Mouse (Mus musculus): Measurements from ENCODE around the gene Atrnl1. TPM values are rescaled to one million over a fixed set of nuclear protein-coding genes. Genes with fewer than 3 reads are reported as not detected.
"Not testable (repeated sequence)": the region's sequence is repeated elsewhere in the genome, so short reads cannot be mapped to it uniquely, and the experiment has no call there.

The Atrnl1 gene
- polyA plus RNA-seq, 1 experiment from 2014 or later = 7.8 TPM

DNA sequence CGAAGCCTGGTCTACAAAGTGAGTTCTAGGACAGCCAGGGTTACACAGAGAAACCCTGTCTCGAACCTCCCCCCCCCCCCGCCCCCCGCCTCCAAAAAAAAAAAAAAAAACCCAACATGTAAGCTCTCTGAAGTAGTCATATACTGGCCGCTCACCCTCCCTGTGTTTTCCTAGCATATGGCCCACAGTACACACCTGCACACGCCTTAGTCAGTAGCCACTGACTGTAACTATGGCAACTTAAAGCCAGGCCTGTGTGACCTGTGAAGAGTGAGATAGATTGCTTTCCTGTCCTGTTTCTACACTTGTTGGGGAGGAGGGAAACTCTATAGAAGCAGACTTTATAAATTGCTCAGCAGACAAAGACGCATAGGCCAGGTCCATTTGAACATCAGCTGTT is 239.1 kb downstream of the Atrnl1 start:
- no peak overlapping the region for H3K9ac ChIP-seq (replicated peaks; ENCODE audit: low read length)
- H3K4me2 ChIP-seq (ENCODE audit: low read depth, low read length) = no peak overlapping the region
- H3K9me3 ChIP-seq (replicated peaks; ENCODE audit: control insufficient read depth, low read length) = no peaks in the 10 kb centered on the region
- no peak overlapping the region for H3K4me3 ChIP-seq (ENCODE audit: low read depth, low read length)
- H3K36me3 ChIP-seq (replicated peaks; ENCODE audit: control insufficient read depth, insufficient read depth, low read depth, low read length) = no peaks in the 10 kb centered on the region
- no peaks in the 10 kb centered on the region for H3K4me1 ChIP-seq (ENCODE audit: control insufficient read depth, insufficient read depth, low read length)
- ATAC-seq (replicated peaks; ENCODE audit: insufficient number of reproducible peaks, low FRiP score, low TSS enrichment, low read depth) (no peak), DNase-seq (ENCODE audit: low spot score) (no peak)
- H3K27me3 ChIP-seq (ENCODE audit: control insufficient read depth, insufficient read depth, low read length) = no peaks in the 10 kb centered on the region
- H3K27ac ChIP-seq (replicated peaks; ENCODE audit: low read depth, low read length) = no peak overlapping the region
- WGBS = 85% methylated on average over 5 of the region's 7 CpGs

DNA sequence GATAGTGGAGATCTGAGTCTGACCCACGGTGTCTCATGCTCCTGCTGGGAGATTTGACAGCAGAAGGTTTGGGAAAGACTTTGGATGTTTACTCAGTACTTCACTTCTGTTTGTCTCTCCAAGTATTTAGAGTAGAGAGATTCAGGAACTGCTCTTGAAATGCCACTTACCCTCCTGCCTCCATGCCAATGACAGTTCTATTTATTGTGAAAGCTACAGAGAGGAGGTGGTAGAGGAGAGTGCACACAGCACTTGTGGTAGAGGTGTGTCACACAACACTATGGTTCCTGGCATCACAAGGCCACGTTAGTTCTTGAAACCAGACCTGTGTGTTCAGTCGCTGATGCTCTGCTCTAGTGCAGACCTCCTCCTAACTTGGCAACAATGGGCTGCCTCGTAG is 257.5 kb downstream of the Atrnl1 start:
- Histone ChIP-seq H3K27me3 (ENCODE audit: control insufficient read depth, insufficient read depth, low read length) (no peaks in the 10 kb centered on the region), H3K36me3 (replicated peaks; ENCODE audit: control insufficient read depth, insufficient read depth, low read depth, low read length) (no peaks in the 10 kb centered on the region), H3K27ac (replicated peaks; ENCODE audit: low read depth, low read length) (no peak overlapping the region), H3K4me2 (ENCODE audit: low read depth, low read length) (no peak overlapping the region), H3K9me3 (replicated peaks; ENCODE audit: control insufficient read depth, low read length) (no peaks in the 10 kb centered on the region), H3K9ac (replicated peaks; ENCODE audit: low read length) (no peak overlapping the region), H3K4me1 (ENCODE audit: control insufficient read depth, insufficient read depth, low read length) (0 out of 2 replicates have a peak, but pooled peaks cover 2% of the 10 kb centered on the region), H3K4me3 (ENCODE audit: low read depth, low read length) (no peak overlapping the region)
- no peak for DNase-seq (ENCODE audit: low spot score)
- 88% methylated on average over 4 of the region's 4 CpGs for WGBS
- ATAC-seq (replicated peaks; ENCODE audit: insufficient number of reproducible peaks, low FRiP score, low TSS enrichment, low read depth) = no peak

DNA sequence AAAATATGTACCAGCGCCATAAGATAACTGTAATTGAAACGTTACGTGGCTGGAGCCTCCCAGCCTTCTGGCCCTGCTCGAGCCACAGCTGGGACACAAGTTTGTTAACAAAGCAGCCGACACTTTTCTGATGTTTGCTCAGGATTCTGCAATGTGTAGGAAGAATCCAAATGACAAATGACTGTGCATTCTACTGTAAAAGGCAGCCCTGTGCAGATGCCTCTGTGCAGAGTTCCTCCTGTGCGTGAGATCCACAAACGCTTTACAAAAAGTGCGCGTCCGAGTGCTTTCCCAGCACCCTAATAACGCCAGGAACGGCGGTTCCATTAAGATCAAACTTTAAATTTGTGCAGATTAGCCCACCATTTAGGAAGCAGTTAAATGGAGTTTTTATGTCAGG is 260.0 kb downstream of the Atrnl1 start:
- no peaks in the 10 kb centered on the region for H3K27me3 ChIP-seq (ENCODE audit: control insufficient read depth, insufficient read depth, low read length)
- no peak overlapping the region for H3K9ac ChIP-seq (replicated peaks; ENCODE audit: low read length)
- 60% methylated on average over 13 of the region's 13 CpGs for WGBS
- H3K36me3 ChIP-seq (replicated peaks; ENCODE audit: control insufficient read depth, insufficient read depth, low read depth, low read length) = no peaks in the 10 kb centered on the region
- no peak overlapping the region for H3K4me2 ChIP-seq (ENCODE audit: low read depth, low read length)
- no peak overlapping the region for H3K27ac ChIP-seq (replicated peaks; ENCODE audit: low read depth, low read length)
- H3K4me3 ChIP-seq (ENCODE audit: low read depth, low read length) = no peak overlapping the region
- ATAC-seq (replicated peaks; ENCODE audit: insufficient number of reproducible peaks, low FRiP score, low TSS enrichment, low read depth) = no peak
- peak; percentile 33 for DNase-seq (ENCODE audit: low spot score)
- no peaks in the 10 kb centered on the region for H3K9me3 ChIP-seq (replicated peaks; ENCODE audit: control insufficient read depth, low read length)
- 0 out of 2 replicates have a peak, but pooled peaks cover 2% of the 10 kb centered on the region for H3K4me1 ChIP-seq (ENCODE audit: control insufficient read depth, insufficient read depth, low read length)

DNA sequence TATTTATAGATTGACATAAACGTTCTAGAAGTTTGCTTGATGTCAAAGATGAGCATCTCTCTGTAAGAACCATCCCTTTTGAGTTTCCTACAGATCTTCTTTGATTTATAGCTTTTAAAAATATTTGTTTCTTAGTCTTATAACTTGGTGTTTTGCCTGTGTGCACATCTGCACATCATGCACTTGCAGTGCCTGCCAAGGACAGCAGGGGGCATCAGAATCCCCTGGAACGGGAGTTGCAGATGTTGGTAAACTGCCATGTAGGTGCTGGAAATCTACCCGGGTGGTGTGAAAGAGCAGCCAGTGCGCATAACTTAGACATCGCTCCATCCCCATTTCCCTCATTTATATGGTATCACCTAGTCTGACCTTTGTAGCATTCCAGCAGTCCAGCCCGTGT is 265.2 kb downstream of the Atrnl1 start:
- DNase-seq (ENCODE audit: low spot score) = no peak
- Histone ChIP-seq H3K9me3 (replicated peaks; ENCODE audit: control insufficient read depth, low read length) (no peaks in the 10 kb centered on the region), H3K36me3 (replicated peaks; ENCODE audit: control insufficient read depth, insufficient read depth, low read depth, low read length) (no peaks in the 10 kb centered on the region), H3K4me1 (ENCODE audit: control insufficient read depth, insufficient read depth, low read length) (no peaks in the 10 kb centered on the region), H3K4me2 (ENCODE audit: low read depth, low read length) (no peak overlapping the region), H3K9ac (replicated peaks; ENCODE audit: low read length) (no peak overlapping the region), H3K4me3 (ENCODE audit: low read depth, low read length) (no peak overlapping the region), H3K27me3 (ENCODE audit: control insufficient read depth, insufficient read depth, low read length) (no peaks in the 10 kb centered on the region), H3K27ac (replicated peaks; ENCODE audit: low read depth, low read length) (no peak overlapping the region)
- no peak for ATAC-seq (replicated peaks; ENCODE audit: insufficient number of reproducible peaks, low FRiP score, low TSS enrichment, low read depth)
- 92% methylated on average over 6 of the region's 6 CpGs for WGBS

DNA sequence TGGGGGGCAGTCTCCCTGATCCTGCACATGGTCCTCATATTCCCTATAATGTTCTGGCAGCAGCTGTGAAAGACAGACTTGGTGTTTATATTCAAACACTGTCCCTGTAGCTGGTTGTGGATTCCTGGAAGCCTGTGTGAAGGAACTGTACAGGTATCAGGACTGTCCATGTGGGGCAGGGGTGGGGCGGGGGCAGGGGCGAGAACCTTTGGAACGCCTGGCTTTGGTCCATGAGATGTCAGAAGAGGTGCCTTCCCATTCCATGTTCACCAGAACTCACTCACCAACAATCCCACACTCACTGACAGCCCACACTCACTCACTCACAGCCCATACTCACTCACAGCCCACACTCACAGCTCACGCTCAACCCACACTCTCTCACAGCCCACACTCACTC is 266.5 kb downstream of the Atrnl1 start:
- no peaks in the 10 kb centered on the region for H3K36me3 ChIP-seq (replicated peaks; ENCODE audit: control insufficient read depth, insufficient read depth, low read depth, low read length)
- 92% methylated on average over 4 of the region's 4 CpGs for WGBS
- no peaks in the 10 kb centered on the region for H3K27me3 ChIP-seq (ENCODE audit: control insufficient read depth, insufficient read depth, low read length)
- no peak overlapping the region for H3K4me3 ChIP-seq (ENCODE audit: low read depth, low read length)
- no peak for ATAC-seq (replicated peaks; ENCODE audit: insufficient number of reproducible peaks, low FRiP score, low TSS enrichment, low read depth)
- H3K4me2 ChIP-seq (ENCODE audit: low read depth, low read length) = no peak overlapping the region
- H3K9me3 ChIP-seq (replicated peaks; ENCODE audit: control insufficient read depth, low read length) = no peaks in the 10 kb centered on the region
- no peak for DNase-seq (ENCODE audit: low spot score)
- no peak overlapping the region for H3K27ac ChIP-seq (replicated peaks; ENCODE audit: low read depth, low read length)
- H3K9ac ChIP-seq (replicated peaks; ENCODE audit: low read length) = no peak overlapping the region
- no peaks in the 10 kb centered on the region for H3K4me1 ChIP-seq (ENCODE audit: control insufficient read depth, insufficient read depth, low read length)

DNA sequence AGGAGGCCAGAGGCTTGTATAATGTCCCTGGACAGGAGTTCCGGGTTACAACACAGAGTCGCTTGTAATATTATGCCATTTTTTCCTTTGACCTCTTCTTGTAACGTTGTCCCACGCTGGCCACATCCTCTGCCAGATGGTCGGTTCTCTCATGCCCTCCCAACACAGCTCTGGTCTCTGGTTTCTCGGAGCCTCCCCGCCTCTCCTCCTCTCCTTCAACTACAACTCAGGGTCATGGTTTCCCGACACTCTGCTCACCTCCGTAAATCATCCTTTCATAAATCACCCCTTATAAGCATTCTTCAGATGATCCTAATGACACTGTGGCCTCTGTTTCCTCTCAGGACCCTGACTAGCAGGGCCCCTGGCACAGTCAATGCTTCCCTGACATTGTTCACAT is 267.7 kb downstream of the Atrnl1 start:
- Histone ChIP-seq H3K27me3 (ENCODE audit: control insufficient read depth, insufficient read depth, low read length) (no peaks in the 10 kb centered on the region), H3K36me3 (replicated peaks; ENCODE audit: control insufficient read depth, insufficient read depth, low read depth, low read length) (no peaks in the 10 kb centered on the region), H3K27ac (replicated peaks; ENCODE audit: low read depth, low read length) (no peak overlapping the region), H3K4me1 (ENCODE audit: control insufficient read depth, insufficient read depth, low read length) (no peaks in the 10 kb centered on the region), H3K9me3 (replicated peaks; ENCODE audit: control insufficient read depth, low read length) (no peaks in the 10 kb centered on the region), H3K9ac (replicated peaks; ENCODE audit: low read length) (no peak overlapping the region), H3K4me3 (ENCODE audit: low read depth, low read length) (no peak overlapping the region), H3K4me2 (ENCODE audit: low read depth, low read length) (no peak overlapping the region)
- WGBS = 67% methylated on average over 9 of the region's 9 CpGs
- DNase-seq (ENCODE audit: low spot score) (no peak), ATAC-seq (replicated peaks; ENCODE audit: insufficient number of reproducible peaks, low FRiP score, low TSS enrichment, low read depth) (no peak)

DNA sequence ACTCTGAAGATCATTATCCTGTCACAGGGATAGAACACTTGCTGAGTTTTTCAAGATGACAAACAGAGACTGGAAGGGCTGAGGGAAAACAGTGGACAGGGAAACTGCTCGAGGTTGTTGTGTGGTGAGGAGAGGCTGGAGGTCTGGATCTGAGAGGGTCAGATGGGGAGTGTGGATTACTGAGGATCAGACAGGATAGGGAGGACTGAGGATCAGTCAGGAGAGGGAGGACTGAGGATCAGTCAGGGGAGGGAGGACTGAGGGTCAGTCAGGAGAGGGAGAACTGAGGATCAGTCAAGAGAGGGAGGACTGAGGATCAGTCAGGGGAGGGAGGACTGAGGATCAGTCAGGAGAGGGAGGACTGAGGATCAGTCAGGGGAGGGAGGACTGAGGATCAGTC is 269.0 kb downstream of the Atrnl1 start:
- not testable (repeated sequence) for H3K27ac ChIP-seq (replicated peaks; ENCODE audit: low read depth, low read length); H3K36me3 ChIP-seq (replicated peaks; ENCODE audit: control insufficient read depth, insufficient read depth, low read depth, low read length); H3K9ac ChIP-seq (replicated peaks; ENCODE audit: low read length); DNase-seq (ENCODE audit: low spot score); H3K4me3 ChIP-seq (ENCODE audit: low read depth, low read length); H3K4me1 ChIP-seq (ENCODE audit: control insufficient read depth, insufficient read depth, low read length); H3K27me3 ChIP-seq (ENCODE audit: control insufficient read depth, insufficient read depth, low read length); H3K9me3 ChIP-seq (replicated peaks; ENCODE audit: control insufficient read depth, low read length); H3K4me2 ChIP-seq (ENCODE audit: low read depth, low read length); ATAC-seq (replicated peaks; ENCODE audit: insufficient number of reproducible peaks, low FRiP score, low TSS enrichment, low read depth)
- WGBS = 92% methylated on average over 1 of the region's 1 CpGs

DNA sequence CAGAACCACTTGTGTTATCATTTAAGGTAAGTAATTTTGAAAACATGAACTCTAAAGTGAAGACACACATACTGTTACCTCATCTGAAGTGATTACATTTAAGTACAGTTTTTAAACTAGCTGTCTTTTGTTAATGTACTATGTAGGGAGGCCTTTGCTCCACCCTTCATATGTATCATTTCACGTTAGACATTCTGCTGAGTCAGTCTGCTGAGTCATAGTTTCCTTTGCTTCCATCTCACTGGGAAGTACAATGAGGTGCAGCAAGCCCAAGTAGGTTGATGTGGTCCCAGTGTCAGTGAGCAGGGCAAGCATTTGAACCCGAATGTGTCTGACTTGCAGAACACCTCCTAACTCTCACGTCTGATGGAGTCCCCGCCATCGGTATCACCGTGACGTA is 271.1 kb downstream of the Atrnl1 start:
- ATAC-seq (replicated peaks; ENCODE audit: insufficient number of reproducible peaks, low FRiP score, low TSS enrichment, low read depth) = no peak
- H3K9me3 ChIP-seq (replicated peaks; ENCODE audit: control insufficient read depth, low read length) = no peaks in the 10 kb centered on the region
- H3K4me1 ChIP-seq (ENCODE audit: control insufficient read depth, insufficient read depth, low read length) = no peaks in the 10 kb centered on the region
- no peak overlapping the region for H3K27ac ChIP-seq (replicated peaks; ENCODE audit: low read depth, low read length)
- no peak overlapping the region for H3K4me3 ChIP-seq (ENCODE audit: low read depth, low read length)
- WGBS = 92% methylated on average over 7 of the region's 7 CpGs
- no peak overlapping the region for H3K9ac ChIP-seq (replicated peaks; ENCODE audit: low read length)
- H3K27me3 ChIP-seq (ENCODE audit: control insufficient read depth, insufficient read depth, low read length) = no peaks in the 10 kb centered on the region
- H3K4me2 ChIP-seq (ENCODE audit: low read depth, low read length) = no peak overlapping the region
- H3K36me3 ChIP-seq (replicated peaks; ENCODE audit: control insufficient read depth, insufficient read depth, low read depth, low read length) = no peaks in the 10 kb centered on the region
- no peak for DNase-seq (ENCODE audit: low spot score)
